Mouse (Mus musculus): ENCODE data around the gene Gm21996. TPM values are rescaled to one million over a fixed set of nuclear protein-coding genes. Genes with fewer than 3 reads are reported as not detected.
"Not testable (repeated sequence)": the region's sequence is repeated elsewhere in the genome, so short reads cannot be mapped to it uniquely, and the experiment has no call there.

Gene Gm21996
- total RNA-seq (2014; rRNA removed) (not detected in 2 replicates), polyA plus RNA-seq (2015; fragmentation: Nextera tagmentation; extraction: Ambion mirVana) (not detected in 2 replicates)

DNA sequence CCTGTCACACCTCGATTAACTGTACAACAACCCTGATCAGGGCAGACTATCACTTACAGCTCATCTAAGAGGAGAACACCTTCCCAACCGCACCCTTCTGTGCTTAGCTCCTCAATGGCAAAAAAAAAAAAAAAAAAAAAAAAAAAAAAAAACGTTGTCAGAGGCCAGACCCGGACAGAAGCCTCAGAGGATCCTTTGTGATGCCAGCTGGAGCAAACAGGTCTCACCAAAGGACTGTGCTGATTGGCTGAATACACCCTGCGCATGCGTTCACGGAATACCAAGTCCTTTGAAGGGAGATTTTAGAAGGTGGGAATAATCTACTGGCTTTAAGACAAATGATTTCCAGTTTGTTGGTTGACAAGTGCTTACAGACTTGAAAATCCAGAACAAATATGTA is at the start of gene Gm21996:
Gene Gm21996, minus strand, starts transcription at position 101 of the 400 bp plus-strand sequence.
- not testable (repeated sequence) for H3K27ac ChIP-seq (ENCODE audit: low read depth, low read length); H3K9me3 ChIP-seq (ENCODE audit: low read length); H3K4me3 ChIP-seq (ENCODE audit: low read depth, low read length); H3K4me2 ChIP-seq (ENCODE audit: low read depth); H3K36me3 ChIP-seq (ENCODE audit: insufficient read depth); ATAC-seq; H3K27me3 ChIP-seq (ENCODE audit: insufficient read depth, low read length); H3K4me1 ChIP-seq (ENCODE audit: insufficient read depth); DNase-seq; H3K9ac ChIP-seq
- WGBS = no CpG with 5 or more reads among the region's 7 CpGs

All from forebrain, postnatal 0 days (tissue).